Comparison of ENCODE assay signal across 9 mouse cellular contexts in the genomic region with DNA sequence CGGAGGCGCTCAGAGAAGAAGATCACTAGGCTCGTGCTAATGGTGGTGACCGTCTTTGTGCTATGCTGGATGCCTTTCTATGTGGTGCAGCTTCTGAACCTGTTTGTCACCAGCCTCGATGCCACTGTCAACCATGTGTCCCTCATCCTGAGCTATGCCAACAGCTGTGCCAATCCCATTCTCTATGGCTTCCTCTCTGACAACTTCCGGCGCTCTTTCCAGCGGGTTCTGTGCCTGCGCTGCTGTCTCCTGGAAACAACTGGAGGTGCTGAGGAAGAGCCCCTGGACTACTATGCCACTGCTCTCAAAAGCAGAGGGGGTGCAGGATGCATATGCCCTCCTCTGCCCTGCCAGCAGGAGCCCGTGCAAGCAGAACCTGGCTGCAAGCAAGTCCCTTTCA. TPM values are rescaled to one million over a fixed set of nuclear protein-coding genes. Genes with fewer than 3 reads are reported as not detected.
DNase-seq lines count a peak whose midpoint lies in the region; TF ChIP-seq lines count a peak whose summit lies in the region.
"Had no signal": no experiment of that assay in that cellular context is flagged by ENCODE, and none has a peak within 500 bp of the region (broad histone marks: within the 10 kb centered on the region; RNA-seq: fewer than 3 reads in every experiment).

No protein-coding gene starts in this region.

- no peaks in the 10 kb centered on the region for H3K79me2 ChIP-seq in heart, adult 2 months (replicated peaks; ENCODE audit: control insufficient read depth, insufficient read depth, low read length)

- H3K27ac ChIP-seq in heart, adult 2 months, result peak overlapping the region; percentile 78; the same call in 1 of the 2 replicates

- TF ChIP-seq EP300 in heart, adult 2 months (IDR thresholded peaks at IDR 0.05; ENCODE audit: insufficient read depth, low read depth, low read length), result no peak

- H3K4me1 ChIP-seq in heart, adult 2 months (ENCODE audit: control insufficient read depth, insufficient read depth, low read length), result peaks cover 19% of the 10 kb centered on the region

- TF ChIP-seq CTCF in heart, adult 2 months (IDR thresholded peaks at IDR 0.05), result no peak

- DNase-seq in heart, adult 2 months, result no peak
- DNase-seq in heart, postnatal 10 days, result no peak
- peak; percentile 6 to 35 for DNase-seq in lung, postnatal 4 days
- DNase-seq in lung, postnatal 10 days, result no peak
- DNase-seq in left cerebral cortex, postnatal 36 days (ENCODE audit: low spot score in 2 of 2), result peak; percentile 30 to 39
- peak; percentile 22 for DNase-seq in right cerebral cortex, postnatal 4 days
- no peak for DNase-seq in testis, postnatal 14 days (ENCODE audit: low spot score)
- DNase-seq in kidney, postnatal 36 days, result no peak

- no peak overlapping the region for H3K9ac ChIP-seq in heart, adult 2 months (ENCODE audit: low read depth, low read length)

- no peak for TF ChIP-seq POLR2A in heart, adult 2 months (IDR thresholded peaks at IDR 0.05; ENCODE audit: insufficient read depth, low read depth, low read length)

- intact Hi-C loops in heart, adult 2 months (cut with DNase I), result no loop called here
- intact Hi-C loops in heart, postnatal 10 days (cut with DNase I), result loop anchor here (2.0 to 5.0 kb wide), 2 partner anchors 119 to 273 kb away; no protein-coding TSS in a partner anchor
- intact Hi-C loops in left cerebral cortex, postnatal 36 days (cut with DNase I), result loop anchor here (5.0 kb wide), 2 partner anchors 189 to 274 kb away; no protein-coding TSS in a partner anchor

- no peak overlapping the region for H3K4me3 ChIP-seq in heart, adult 2 months

- H3K36me3 ChIP-seq in heart, adult 2 months (ENCODE audit: control insufficient read depth, insufficient read depth, low read length), result peaks cover 16% of the 10 kb centered on the region

- no peaks in the 10 kb centered on the region; the same call in 1 of the 2 replicates for H3K27me3 ChIP-seq in heart, adult 2 months (ENCODE audit: control insufficient read depth, insufficient read depth, low read length)

- 72% methylated on average over 10 of the region's 10 CpGs for WGBS in heart, adult 2 months

RNA-seq across cellular contexts. Expression of gene Sstr4, which starts 1.1 kb away (rescaled TPM):
- total RNA-seq in heart, adult 2 months (2021), result 1 to 10 TPM; 1.1 to 2.0 TPM
- polyA plus RNA-seq in heart, adult 2 months (2012; rRNA removed), result 1.4 and 2.4 TPM in 2 replicates
- under 1 TPM; 0.77 to 0.89 TPM for total RNA-seq in heart, postnatal 10 days (2021)
- 10 to 100 TPM; 36.1 to 37.9 TPM for total RNA-seq in left cerebral cortex, postnatal 36 days (2021)
- total RNA-seq: common myeloid progenitor, adult 5-6 weeks had no signal

RNA-seq across cellular contexts. Expression of gene Thbd, which starts 11.8 kb away (rescaled TPM):
- total RNA-seq in heart, adult 2 months (2021), result 10 to 100 TPM; 41.7 to 47.8 TPM
- polyA plus RNA-seq in heart, adult 2 months (2012; rRNA removed), result 38.9 and 65.0 TPM in 2 replicates
- 10 to 100 TPM; 54.0 to 55.4 TPM for total RNA-seq in heart, postnatal 10 days (2021)
- 10 to 100 TPM in 1 of 2 experiments, 1 to 10 TPM in 1; 7.1 to 13.5 TPM for total RNA-seq in left cerebral cortex, postnatal 36 days (2021)

RNA-seq across cellular contexts. Expression of gene Cd93, which starts 47.2 kb away (rescaled TPM):
- total RNA-seq in heart, adult 2 months (2021), result 10 to 100 TPM; 47.8 to 51.8 TPM
- polyA plus RNA-seq in heart, adult 2 months (2012; rRNA removed), result 28.1 and 52.2 TPM in 2 replicates
- 100 to 1,000 TPM; 163 to 201 TPM for total RNA-seq in heart, postnatal 10 days (2021)
- 1 to 10 TPM; 5.0 to 5.2 TPM for total RNA-seq in left cerebral cortex, postnatal 36 days (2021)

Comparison
In these comparisons a context has a peak if more than half of its experiments do, and no peak if none do; other contexts are left out.
1. DNase-seq: peak in lung, postnatal 4 days (2 of 2), left cerebral cortex, postnatal 36 days (2 of 2) and right cerebral cortex, postnatal 4 days (single experiment); none in heart, adult 2 months (0 of 2), heart, postnatal 10 days (0 of 2), lung, postnatal 10 days (single experiment), testis, postnatal 14 days (single experiment) and kidney, postnatal 36 days (0 of 2).
2. RNA of gene Sstr4, which starts 1.1 kb away (total RNA-seq): 36.1 to 37.9 TPM in left cerebral cortex, postnatal 36 days; 1.1 to 2.0 TPM in heart, adult 2 months and 0.77 to 0.89 TPM in heart, postnatal 10 days; every median in the first group is over 10 times any median in the second.
3. RNA of gene Cd93, which starts 47.2 kb away (total RNA-seq): 163 to 201 TPM in heart, postnatal 10 days and 47.8 to 51.8 TPM in heart, adult 2 months; 5.0 to 5.2 TPM in left cerebral cortex, postnatal 36 days; every median in the first group is over 4 times any median in the second.